Mouse (Mus musculus) neural tube, embryonic 11.5 days (tissue): ENCODE data around the gene Slamf7. TPM values are rescaled to one million over a fixed set of nuclear protein-coding genes. Genes with fewer than 3 reads are reported as not detected.

ENCODE experiments used
- ATAC-seq: fragments of 200-750 bp; cut with Nextera tagmentation; 2 replicates; pipeline ENCODE4 v1.8.0; 2017; ENCODE audit warnings: moderate number of reproducible peaks, mild to moderate bottlenecking, moderate TSS enrichment, moderate library complexity; ENCODE audit not compliant: insufficient read depth, low FRiP score, low TSS enrichment
- DNase-seq: peaks from one replicate; pipeline ENCODE4 v3.0.0-alpha.2; 2015; ENCODE audit warnings: low spot score
- H3K27ac ChIP-seq: fragments of 300-500 bp; sonication (generic); 2 replicates; pipeline ENCODE4 v1.5.1; 2014; ENCODE audit warnings: low read depth, mild to moderate bottlenecking, low read length
- H3K27me3 ChIP-seq: fragments of 300-500 bp; sonication (generic); 2 replicates; pipeline ENCODE4 v1.6.1; 2014; ENCODE audit warnings: mild to moderate bottlenecking, low read length, mixed read lengths; ENCODE audit not compliant: control insufficient read depth, insufficient read depth
- H3K36me3 ChIP-seq: fragments of 300-500 bp; sonication (generic); 2 replicates; pipeline ENCODE4 v1.6.1; 2014; ENCODE audit warnings: mild to moderate bottlenecking, low read length, moderate library complexity, mixed read lengths; ENCODE audit not compliant: control insufficient read depth, insufficient read depth
- H3K4me1 ChIP-seq: fragments of 300-500 bp; sonication (generic); 2 replicates; pipeline ENCODE4 v1.6.1; 2014; ENCODE audit warnings: low read length, mixed read lengths; ENCODE audit not compliant: control insufficient read depth, insufficient read depth
- H3K4me2 ChIP-seq: fragments of 300-500 bp; sonication (generic); 2 replicates; pipeline ENCODE4 v1.6.1; 2014; ENCODE audit warnings: low read depth, mild to moderate bottlenecking, moderate library complexity
- H3K4me3 ChIP-seq: fragments of 300-500 bp; sonication (generic); 2 replicates; pipeline ENCODE4 v1.5.1; 2014; ENCODE audit warnings: low read depth, low read length
- H3K9ac ChIP-seq: fragments of 300-500 bp; sonication (generic); 2 replicates; pipeline ENCODE4 v1.6.1; 2014; ENCODE audit warnings: mild to moderate bottlenecking, low read length
- H3K9me3 ChIP-seq: fragments of 300-500 bp; sonication (generic); 2 replicates; pipeline ENCODE4 v1.6.1; 2016; ENCODE audit warnings: low read length; ENCODE audit not compliant: control insufficient read depth
- WGBS: fragments of 180-500 bp; shearing (Covaris S2); extraction: QIAGEN DNeasy Blood & Tissue Kit; methylation state at CpG from one replicate; pipeline ENCODE4 v1.1.7; 2014; 5-methylcytosine and 5-hydroxymethylcytosine counted together
- microRNA-seq: library from miRNA; unstranded; fragments of <30 nt; microRNA quantifications from one replicate; pipeline ENCODE4, GENCODE M21; 2016
- polyA plus RNA-seq: library from polyadenylated mRNA; unstranded; fragments of >200 nt; fragmentation: Nextera tagmentation; extraction: Ambion mirVana; gene quantifications from 2 replicates; pipeline ENCODE4 v1.2.1, GENCODE M21; 2014

The Slamf7 gene
- polyA plus RNA-seq, 1 experiment from 2014 or later = not detected

- H3K27ac ChIP-seq = no peak overlapping the region
- H3K4me1 ChIP-seq = no peaks in the 10 kb centered on the region
- 88% methylated on average over 2 of the region's 2 CpGs for WGBS
- H3K27me3 ChIP-seq = no peaks in the 10 kb centered on the region
- H3K9me3 ChIP-seq = no peaks in the 10 kb centered on the region
- H3K9ac ChIP-seq = no peak overlapping the region
- H3K4me2 ChIP-seq = no peak overlapping the region
- H3K36me3 ChIP-seq = no peaks in the 10 kb centered on the region
- DNase-seq (no peak), ATAC-seq (no peak)
- no peak overlapping the region for H3K4me3 ChIP-seq
These were observed 42.8 kb downstream of the Slamf7 start for GRCm38 (mm10) chr1:171610026-171610425.

- 90% methylated on average over 9 of the region's 9 CpGs for WGBS
These were observed 45.7 kb downstream of the Slamf7 start, which contains the start of gene Ly9 for GRCm38 (mm10) chr1:171607176-171607575. Gene Ly9 (minus strand): TSS chr1:171607410.

GRCm38 (mm10) chr1:171606656-171607055, 46.2 kb downstream of the Slamf7 start:
- no peak overlapping the region for H3K4me2 ChIP-seq
- no peaks in the 10 kb centered on the region for H3K4me1 ChIP-seq
- no peaks in the 10 kb centered on the region for H3K27me3 ChIP-seq
- H3K9me3 ChIP-seq = no peaks in the 10 kb centered on the region
- ATAC-seq (no peak), DNase-seq (no peak)
- H3K27ac ChIP-seq = no peak overlapping the region
- H3K36me3 ChIP-seq = no peaks in the 10 kb centered on the region
- H3K4me3 ChIP-seq = no peak overlapping the region
- 77% methylated on average over 3 of the region's 3 CpGs for WGBS
- H3K9ac ChIP-seq = no peak overlapping the region

More at GRCm38 (mm10) chr1:171607176-171607575, 45.7 kb downstream of the Slamf7 start, which contains the start of gene Ly9:
- no peaks in the 10 kb centered on the region for H3K4me1 ChIP-seq
- H3K9me3 ChIP-seq = no peaks in the 10 kb centered on the region
- no peaks in the 10 kb centered on the region for H3K27me3 ChIP-seq
- H3K4me3 ChIP-seq = no peak within 1 kb of the TSS
- H3K36me3 ChIP-seq = no peaks in the 10 kb centered on the region
- no peak within 1 kb of the TSS for H3K4me2 ChIP-seq
- ATAC-seq = no peak
- no peak for DNase-seq
- H3K27ac ChIP-seq = no peak within 1 kb of the TSS
- no peak within 1 kb of the TSS for H3K9ac ChIP-seq

- WGBS = 79% methylated on average over 3 of the region's 3 CpGs
- Histone ChIP-seq H3K9me3 (no peaks in the 10 kb centered on the region), H3K27me3 (no peaks in the 10 kb centered on the region), H3K4me3 (no peak overlapping the region), H3K9ac (no peak overlapping the region), H3K4me2 (no peak overlapping the region), H3K36me3 (no peaks in the 10 kb centered on the region), H3K27ac (no peak overlapping the region), H3K4me1 (no peaks in the 10 kb centered on the region)
- ATAC-seq (no peak), DNase-seq (no peak)
These were observed 48.1 kb downstream of the Slamf7 start for GRCm38 (mm10) chr1:171604686-171605085.

GRCm38 (mm10) chr1:171584584-171584983, 68.3 kb downstream of the Slamf7 start:
- DNase-seq (no peak), ATAC-seq (no peak)
- WGBS = 88% methylated on average over 2 of the region's 2 CpGs
- H3K27me3 ChIP-seq = no peaks in the 10 kb centered on the region
- H3K36me3 ChIP-seq = no peaks in the 10 kb centered on the region
- H3K9ac ChIP-seq = no peak overlapping the region
- no peak overlapping the region for H3K27ac ChIP-seq
- no peak overlapping the region for H3K4me3 ChIP-seq
- H3K4me2 ChIP-seq = no peak overlapping the region
- no peaks in the 10 kb centered on the region for H3K9me3 ChIP-seq
- no peaks in the 10 kb centered on the region for H3K4me1 ChIP-seq

Small RNAs within 50 kb of the gene (microRNA-seq; reads per million reads assigned to microRNA genes)
- not detected for gene Mir7683

Other genes with a start within 250 kb of the Slamf7 start
- gene Usf1, start 241.7 kb downstream of the Slamf7 start, polyA plus RNA-seq = 151 and 162 TPM in 2 replicates
- 3.6 and 3.8 TPM in 2 replicates for gene Tstd1, start 234.2 kb downstream of the Slamf7 start, polyA plus RNA-seq
- 16.9 and 21.0 TPM in 2 replicates for gene F11r, start 215.5 kb downstream of the Slamf7 start, polyA plus RNA-seq
- gene Alyref2, start 149.6 kb downstream of the Slamf7 start, polyA plus RNA-seq = 13.2 and 15.7 TPM in 2 replicates
- gene Itln1, start 117.7 kb downstream of the Slamf7 start, polyA plus RNA-seq = not detected in 2 replicates
- gene Cd244a, start 93.8 kb downstream of the Slamf7 start, polyA plus RNA-seq = 0.12 TPM in 1 of 2 replicates, not detected in the other
- not detected in 2 replicates for gene Ly9, start 45.6 kb downstream of the Slamf7 start, polyA plus RNA-seq
- gene Cd48, start 29.0 kb upstream of the Slamf7 start, polyA plus RNA-seq = 0.47 and 0.72 TPM in 2 replicates
- 0.08 and 0.40 TPM in 2 replicates for gene Slamf1, start 114.1 kb upstream of the Slamf7 start, polyA plus RNA-seq
- 0.59 and 1.2 TPM in 2 replicates for gene Cd84, start 186.7 kb upstream of the Slamf7 start, polyA plus RNA-seq
- not detected in 2 replicates for gene Gm10521, start 242.6 kb upstream of the Slamf7 start, polyA plus RNA-seq